Mouse (Mus musculus) adrenal gland, postnatal 14 days (tissue): ENCODE measurements around the gene Sgk1. TPM values are rescaled to one million over a fixed set of nuclear protein-coding genes. Genes with fewer than 3 reads are reported as not detected.

Source experiments
- DNase-seq: peaks from one replicate; pipeline ENCODE4 v3.0.0; 2021; ENCODE audit warnings: mixed read lengths
- total RNA-seq: library from RNA; stranded (reverse); gene quantifications from 2 replicates; pipeline ENCODE4 v1.2.3, GENCODE M21; 2021

The Sgk1 gene
- total RNA-seq, 1 experiment from 2014 or later: 173 TPM

- no peak for DNase-seq
Observed at GRCm38 (mm10) chr10:21914751-21915150, 32.8 kb downstream of the Sgk1 start.

GRCm38 (mm10) chr10:21916301-21917071 lies 34.5 kb downstream of the Sgk1 start:
- DNase-seq: no peak

GRCm38 (mm10) chr10:21918016-21918749 lies 36.2 kb downstream of the Sgk1 start:
- DNase-seq: no peak

GRCm38 (mm10) chr10:21918750-21919145 lies 36.8 kb downstream of the Sgk1 start:
- DNase-seq: no peak

- DNase-seq: no peak
Observed at GRCm38 (mm10) chr10:21920611-21921010, 38.6 kb downstream of the Sgk1 start.

GRCm38 (mm10) chr10:21922716-21923350 lies 40.8 kb downstream of the Sgk1 start:
- DNase-seq: no peak

GRCm38 (mm10) chr10:21923495-21923952 lies 41.5 kb downstream of the Sgk1 start:
- peak; percentile 55 for DNase-seq

- DNase-seq: no peak
Observed at GRCm38 (mm10) chr10:21924051-21924720, 42.2 kb downstream of the Sgk1 start.

- no peak for DNase-seq
Observed at GRCm38 (mm10) chr10:21926941-21927340, 45.0 kb downstream of the Sgk1 start.

- no peak for DNase-seq
Observed at GRCm38 (mm10) chr10:21930781-21931380, 48.9 kb downstream of the Sgk1 start.

- DNase-seq: no peak
Observed at GRCm38 (mm10) chr10:21932791-21933190, 50.8 kb downstream of the Sgk1 start.

- DNase-seq: no peak
Observed at GRCm38 (mm10) chr10:21934826-21935225, 52.8 kb downstream of the Sgk1 start.

- no peak for DNase-seq
Observed at GRCm38 (mm10) chr10:21936513-21937221, 54.7 kb downstream of the Sgk1 start.

- DNase-seq: peak; percentile 49
Observed at GRCm38 (mm10) chr10:21937222-21937605, 55.2 kb downstream of the Sgk1 start.

GRCm38 (mm10) chr10:21938166-21938565 lies 56.2 kb downstream of the Sgk1 start:
- DNase-seq: no peak

- DNase-seq: no peak
Observed at GRCm38 (mm10) chr10:21941235-21941634, 59.3 kb downstream of the Sgk1 start.

GRCm38 (mm10) chr10:21943145-21943700 lies 61.2 kb downstream of the Sgk1 start:
- DNase-seq: no peak

- DNase-seq: no peak
Observed at GRCm38 (mm10) chr10:21945195-21945594, 63.2 kb downstream of the Sgk1 start.

GRCm38 (mm10) chr10:21946751-21947351 lies 64.9 kb downstream of the Sgk1 start:
- DNase-seq: no peak

GRCm38 (mm10) chr10:21952520-21952919 lies 70.5 kb downstream of the Sgk1 start:
- peak; percentile 23 for DNase-seq

- DNase-seq: no peak
Observed at GRCm38 (mm10) chr10:21961111-21961510, 79.1 kb downstream of the Sgk1 start.
